Mouse (Mus musculus): ENCODE results near the gene Serinc5. TPM values are rescaled to one million over a fixed set of nuclear protein-coding genes. Genes with fewer than 3 reads are reported as not detected.
"Not testable (repeated sequence)": the region's sequence is repeated elsewhere in the genome, so short reads cannot be mapped to it uniquely, and the experiment has no call there.

The Serinc5 gene
- polyA plus RNA-seq, 1 experiment from 2014 or later: 9.4 TPM

DNA sequence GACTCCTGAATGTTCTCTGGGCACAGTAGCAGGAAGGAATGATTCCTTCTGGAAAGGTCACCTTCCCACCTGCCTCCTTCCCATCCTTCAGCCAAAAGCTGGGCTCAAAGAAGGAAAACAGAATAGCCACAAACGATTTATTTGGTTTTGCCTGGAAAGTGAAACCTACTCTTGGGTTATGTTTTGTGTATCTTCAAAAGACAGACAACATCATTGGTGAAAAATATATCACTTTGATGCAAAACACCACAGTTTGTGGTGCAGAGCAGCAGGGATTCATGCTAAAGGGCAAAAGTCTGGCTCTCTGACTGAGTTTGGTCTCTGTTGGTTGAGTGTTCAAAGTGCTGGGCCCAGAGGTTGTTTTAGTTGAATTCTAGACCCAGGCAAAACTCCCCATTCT lies 60.8 kb downstream of the Serinc5 start:
- H3K4me1 ChIP-seq: peaks cover 30% of the 10 kb centered on the region
- no peak overlapping the region for H3K4me3 ChIP-seq
- WGBS: 85% methylated on average over 1 of the region's 1 CpGs
- H3K9me3 ChIP-seq: no peaks in the 10 kb centered on the region
- no peaks in the 10 kb centered on the region for H3K36me3 ChIP-seq
- H3K9ac ChIP-seq: no peak overlapping the region
- H3K27ac ChIP-seq (replicated peaks): no peak overlapping the region
- no peak for ATAC-seq (ENCODE audit: extremely low read depth, insufficient number of reproducible peaks, low FRiP score, low TSS enrichment)
- no peak overlapping the region for H3K4me2 ChIP-seq
- H3K27me3 ChIP-seq (replicated peaks): no peaks in the 10 kb centered on the region

DNA sequence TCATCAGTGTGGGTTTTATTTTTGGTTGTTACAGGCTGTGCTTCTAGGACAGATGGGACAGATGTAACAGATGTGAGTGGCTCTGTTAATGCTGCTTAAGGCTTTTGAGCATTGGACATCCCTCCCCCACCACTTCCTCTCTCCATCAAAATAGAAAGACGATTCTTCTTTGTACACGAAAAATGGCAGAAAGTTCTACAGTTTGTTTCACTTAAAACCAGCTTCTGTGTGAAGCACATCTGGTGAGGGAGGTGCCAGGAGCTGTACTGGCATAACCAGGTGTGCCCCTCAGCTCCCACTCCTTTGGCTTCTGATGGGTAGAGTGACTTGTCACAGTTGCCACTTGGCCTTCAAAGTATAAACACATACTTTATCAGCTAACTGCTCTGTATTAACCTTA lies 63.8 kb downstream of the Serinc5 start:
- peaks cover 49% of the 10 kb centered on the region for H3K4me1 ChIP-seq
- H3K9me3 ChIP-seq: no peaks in the 10 kb centered on the region
- no peaks in the 10 kb centered on the region for H3K27me3 ChIP-seq (replicated peaks)
- WGBS: 62% methylated on average over 2 of the region's 2 CpGs
- H3K9ac ChIP-seq: no peak overlapping the region
- H3K4me3 ChIP-seq: no peak overlapping the region
- no peaks in the 10 kb centered on the region for H3K36me3 ChIP-seq
- no peak for ATAC-seq (ENCODE audit: extremely low read depth, insufficient number of reproducible peaks, low FRiP score, low TSS enrichment)
- H3K4me2 ChIP-seq: no peak overlapping the region
- no peak overlapping the region for H3K27ac ChIP-seq (replicated peaks)

DNA sequence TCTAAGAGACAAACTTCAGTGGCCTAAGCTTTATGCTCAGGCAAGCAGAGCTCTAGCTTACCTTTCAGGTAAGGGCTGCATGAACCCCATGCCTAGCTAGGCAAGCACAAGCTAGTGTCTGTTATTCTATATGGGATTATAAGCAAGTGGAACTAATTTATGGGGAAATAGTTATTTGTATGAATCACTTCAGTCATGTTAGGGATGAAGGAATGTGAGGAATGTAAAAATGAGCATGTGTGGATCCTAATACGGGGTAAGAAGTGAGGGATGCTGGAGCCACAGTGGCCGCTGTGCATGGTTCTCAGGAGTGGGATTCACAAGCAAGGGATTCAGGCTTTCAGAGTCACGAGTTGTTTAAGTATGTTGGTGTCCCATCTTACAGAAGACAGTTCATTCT lies 64.4 kb downstream of the Serinc5 start:
- no peak overlapping the region for H3K9ac ChIP-seq
- no peaks in the 10 kb centered on the region for H3K27me3 ChIP-seq (replicated peaks)
- H3K36me3 ChIP-seq: no peaks in the 10 kb centered on the region
- H3K4me1 ChIP-seq: peaks cover 52% of the 10 kb centered on the region
- ATAC-seq (ENCODE audit: extremely low read depth, insufficient number of reproducible peaks, low FRiP score, low TSS enrichment): no peak
- no peak overlapping the region for H3K27ac ChIP-seq (replicated peaks)
- no peak overlapping the region for H3K4me3 ChIP-seq
- H3K4me2 ChIP-seq: no peak overlapping the region
- no peaks in the 10 kb centered on the region for H3K9me3 ChIP-seq
- 61% methylated on average over 3 of the region's 3 CpGs for WGBS

DNA sequence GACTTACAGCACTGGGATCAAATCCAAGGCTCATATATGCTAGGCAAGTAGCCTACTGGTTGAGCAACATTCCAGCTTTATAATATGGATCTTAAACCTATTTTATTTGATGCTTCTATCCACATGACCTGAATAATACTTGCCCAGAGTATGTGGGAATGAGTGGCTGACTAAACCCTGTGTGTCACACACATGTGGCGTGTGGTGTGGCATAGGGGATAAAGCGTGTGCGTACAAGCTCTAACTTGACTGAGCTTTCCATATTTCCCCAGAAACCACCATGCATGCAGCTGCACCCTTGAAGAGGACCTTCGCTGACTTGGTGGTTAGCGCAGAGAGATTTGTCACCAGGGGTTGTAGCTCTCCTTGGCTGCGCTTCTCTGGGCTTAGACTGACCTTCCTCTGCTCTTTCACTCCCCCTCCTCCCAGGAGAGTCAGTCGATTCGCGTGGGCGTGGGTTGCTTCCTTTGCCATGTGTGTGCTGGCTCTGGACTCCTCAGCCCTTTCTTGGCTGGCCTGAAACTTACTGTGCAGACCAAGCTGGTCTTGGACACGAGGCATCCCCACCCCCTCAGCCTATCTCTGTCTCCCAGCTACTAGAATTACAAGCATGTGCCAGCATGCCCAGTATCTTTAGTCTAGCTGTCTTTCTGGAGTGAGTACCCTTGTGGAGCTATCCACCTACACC lies 65.2 kb downstream of the Serinc5 start:
- peak overlapping the region; percentile 32 for H3K4me2 ChIP-seq
- no peak overlapping the region for H3K9ac ChIP-seq
- H3K27ac ChIP-seq (replicated peaks): peak overlapping the region; percentile 16
- 54% methylated on average over 11 of the region's 11 CpGs for WGBS
- peaks cover 52% of the 10 kb centered on the region for H3K4me1 ChIP-seq
- no peaks in the 10 kb centered on the region for H3K27me3 ChIP-seq (replicated peaks)
- no peaks in the 10 kb centered on the region for H3K36me3 ChIP-seq
- ATAC-seq (ENCODE audit: extremely low read depth, insufficient number of reproducible peaks, low FRiP score, low TSS enrichment): no peak
- no peak overlapping the region for H3K4me3 ChIP-seq
- H3K9me3 ChIP-seq: no peaks in the 10 kb centered on the region

DNA sequence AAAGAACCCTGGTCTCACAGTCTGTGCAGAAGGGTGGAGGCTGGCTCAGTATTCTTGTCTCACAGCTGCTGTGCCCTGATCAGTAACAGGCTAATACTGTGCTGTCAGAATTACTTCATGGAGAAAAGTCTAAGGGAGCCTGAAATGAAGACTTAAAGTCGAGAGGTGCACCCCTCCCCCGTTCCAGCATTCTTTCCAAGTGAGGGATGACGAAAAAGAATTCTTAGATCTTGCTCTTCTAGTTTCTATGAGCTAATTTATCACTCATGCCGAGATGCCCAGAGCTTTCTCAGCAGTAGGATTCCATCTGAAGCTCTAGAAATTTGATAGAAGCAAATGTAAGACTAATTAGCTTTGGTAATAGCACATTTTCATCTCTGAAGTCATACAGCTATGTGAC lies 66.8 kb downstream of the Serinc5 start:
- no peaks in the 10 kb centered on the region for H3K9me3 ChIP-seq
- H3K4me3 ChIP-seq: no peak overlapping the region
- no peak overlapping the region for H3K27ac ChIP-seq (replicated peaks)
- no peaks in the 10 kb centered on the region for H3K36me3 ChIP-seq
- H3K4me1 ChIP-seq: peaks cover 52% of the 10 kb centered on the region
- H3K9ac ChIP-seq: no peak overlapping the region
- H3K27me3 ChIP-seq (replicated peaks): no peaks in the 10 kb centered on the region
- no peak for ATAC-seq (ENCODE audit: extremely low read depth, insufficient number of reproducible peaks, low FRiP score, low TSS enrichment)
- 45% methylated on average over 4 of the region's 4 CpGs for WGBS
- H3K4me2 ChIP-seq: no peak overlapping the region

DNA sequence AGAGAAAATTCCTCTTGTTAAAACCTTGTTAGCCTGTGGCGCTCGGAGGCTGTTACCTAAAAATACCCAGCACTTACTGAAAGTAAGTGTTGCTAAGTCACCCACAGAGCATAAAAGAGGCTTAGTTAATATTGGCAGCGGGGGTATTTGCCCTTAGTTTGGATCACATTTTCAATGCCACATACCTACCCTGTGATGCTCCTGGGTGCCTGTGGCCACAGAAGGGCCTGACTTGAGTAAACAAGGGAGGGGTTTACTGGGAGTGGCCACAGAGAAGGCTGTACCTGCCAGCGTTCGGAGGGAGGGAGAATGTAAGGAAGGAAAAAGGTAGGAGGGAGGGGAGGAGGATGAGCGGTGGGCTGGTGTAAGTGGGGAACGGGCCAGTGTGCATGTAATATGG lies 68.8 kb downstream of the Serinc5 start:
- WGBS: 66% methylated on average over 7 of the region's 7 CpGs
- H3K27ac ChIP-seq (replicated peaks): no peak overlapping the region
- H3K9me3 ChIP-seq: no peaks in the 10 kb centered on the region
- peaks cover 48% of the 10 kb centered on the region for H3K4me1 ChIP-seq
- H3K27me3 ChIP-seq (replicated peaks): no peaks in the 10 kb centered on the region
- ATAC-seq (ENCODE audit: extremely low read depth, insufficient number of reproducible peaks, low FRiP score, low TSS enrichment): no peak
- H3K36me3 ChIP-seq: no peaks in the 10 kb centered on the region
- no peak overlapping the region for H3K4me2 ChIP-seq
- H3K9ac ChIP-seq: no peak overlapping the region
- no peak overlapping the region for H3K4me3 ChIP-seq

DNA sequence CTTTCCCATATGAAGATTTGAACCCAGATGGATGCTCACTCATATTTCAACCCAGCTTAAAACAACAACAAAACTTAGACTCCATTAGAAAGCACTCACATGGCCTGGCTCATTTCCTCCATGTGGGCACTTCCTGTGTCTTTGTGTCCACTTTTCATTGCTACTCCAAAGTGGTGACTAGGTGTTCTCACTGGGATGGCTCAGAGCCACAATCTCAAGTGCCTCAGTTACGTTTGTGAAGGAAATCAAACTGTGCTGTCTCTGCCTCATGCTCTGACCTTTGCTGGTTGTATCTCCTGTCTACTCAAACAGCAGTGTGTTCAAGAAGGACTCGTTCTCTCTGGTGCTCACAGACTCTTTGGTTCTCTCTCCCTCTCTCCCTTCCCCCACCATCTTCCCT lies 70.7 kb downstream of the Serinc5 start:
- WGBS: 64% methylated on average over 2 of the region's 2 CpGs
- H3K9me3 ChIP-seq: no peaks in the 10 kb centered on the region
- no peaks in the 10 kb centered on the region for H3K27me3 ChIP-seq (replicated peaks)
- H3K4me2 ChIP-seq: no peak overlapping the region
- H3K27ac ChIP-seq (replicated peaks): no peak overlapping the region
- H3K36me3 ChIP-seq: peaks cover 14% of the 10 kb centered on the region
- no peak overlapping the region for H3K4me3 ChIP-seq
- H3K4me1 ChIP-seq: peaks cover 35% of the 10 kb centered on the region
- H3K9ac ChIP-seq: no peak overlapping the region
- ATAC-seq (ENCODE audit: extremely low read depth, insufficient number of reproducible peaks, low FRiP score, low TSS enrichment): no peak

DNA sequence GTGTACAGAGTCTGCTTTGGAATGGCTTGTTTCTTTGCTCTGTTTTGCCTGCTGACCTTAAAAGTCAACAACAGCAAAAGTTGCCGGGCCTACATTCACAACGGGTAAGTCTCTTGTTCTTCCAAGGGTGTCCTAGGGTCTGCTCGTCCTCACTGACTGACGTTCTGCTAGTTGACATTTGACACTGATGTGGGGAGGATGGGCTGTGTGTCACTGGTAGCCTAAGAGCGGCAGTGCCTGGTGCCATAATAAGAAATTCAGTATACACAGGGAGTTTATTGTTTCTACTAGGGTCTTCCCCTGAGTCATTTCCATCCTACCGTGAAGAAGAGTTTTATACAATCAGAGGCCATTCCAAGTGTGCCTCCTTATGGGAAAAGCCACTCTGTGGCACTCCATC lies 71.9 kb downstream of the Serinc5 start:
- H3K4me3 ChIP-seq: no peak overlapping the region
- H3K9me3 ChIP-seq: no peaks in the 10 kb centered on the region
- H3K36me3 ChIP-seq: peaks cover 26% of the 10 kb centered on the region
- no peak for ATAC-seq (ENCODE audit: extremely low read depth, insufficient number of reproducible peaks, low FRiP score, low TSS enrichment)
- H3K4me2 ChIP-seq: no peak overlapping the region
- peaks cover 26% of the 10 kb centered on the region for H3K4me1 ChIP-seq
- no peak overlapping the region for H3K27ac ChIP-seq (replicated peaks)
- 64% methylated on average over 6 of the region's 6 CpGs for WGBS
- no peak overlapping the region for H3K9ac ChIP-seq
- no peaks in the 10 kb centered on the region for H3K27me3 ChIP-seq (replicated peaks)

DNA sequence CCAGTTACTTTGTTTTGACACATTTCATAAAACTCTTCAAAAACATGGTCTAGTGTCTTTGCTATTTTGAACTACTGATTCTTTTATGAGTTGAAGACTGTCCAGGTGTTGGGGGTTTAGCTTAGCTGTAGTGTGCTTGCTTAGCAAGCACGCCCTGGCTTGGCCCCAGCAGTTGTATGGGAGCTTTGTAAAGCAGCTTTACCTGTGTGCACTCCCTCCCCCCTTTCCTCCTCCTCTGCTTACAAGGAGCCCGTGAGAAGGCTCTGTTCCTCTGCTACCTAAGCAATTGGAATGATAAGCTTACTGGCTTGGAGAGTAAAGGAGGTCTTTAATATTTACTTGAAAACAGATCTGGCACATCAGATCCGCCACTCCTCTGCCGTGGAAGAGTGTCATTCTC lies 72.6 kb downstream of the Serinc5 start:
- Histone ChIP-seq H3K9me3 (no peaks in the 10 kb centered on the region), H3K36me3 (peaks cover 33% of the 10 kb centered on the region), H3K27ac (replicated peaks) (no peak overlapping the region), H3K9ac (no peak overlapping the region), H3K27me3 (replicated peaks) (no peaks in the 10 kb centered on the region), H3K4me1 (peaks cover 21% of the 10 kb centered on the region), H3K4me2 (no peak overlapping the region), H3K4me3 (no peak overlapping the region)
- no peak for ATAC-seq (ENCODE audit: extremely low read depth, insufficient number of reproducible peaks, low FRiP score, low TSS enrichment)
- WGBS: 78% methylated on average over 4 of the region's 4 CpGs

DNA sequence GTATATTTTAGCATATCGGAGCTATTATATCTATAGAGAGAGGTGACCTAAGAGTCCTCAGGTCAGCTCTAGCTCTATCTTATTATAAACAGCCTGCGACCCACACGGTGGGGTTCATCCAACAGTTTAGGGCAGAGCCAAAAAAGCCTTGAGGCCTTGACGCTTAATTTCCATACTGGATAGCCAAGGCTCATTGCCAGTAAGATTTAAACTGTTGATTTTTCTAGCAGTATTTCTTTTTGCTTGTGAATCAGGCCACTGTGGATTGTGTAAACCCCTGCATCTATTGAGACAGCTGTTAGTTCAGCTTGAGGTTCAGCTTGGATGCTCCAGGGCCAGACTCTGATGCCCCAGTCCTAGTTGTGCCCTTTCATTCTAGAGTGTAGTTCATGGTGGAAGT lies 73.4 kb downstream of the Serinc5 start:
- H3K4me3 ChIP-seq: no peak overlapping the region
- no peak overlapping the region for H3K4me2 ChIP-seq
- peaks cover 36% of the 10 kb centered on the region for H3K36me3 ChIP-seq
- ATAC-seq (ENCODE audit: extremely low read depth, insufficient number of reproducible peaks, low FRiP score, low TSS enrichment): no peak
- no peaks in the 10 kb centered on the region for H3K27me3 ChIP-seq (replicated peaks)
- no peaks in the 10 kb centered on the region for H3K9me3 ChIP-seq
- 80% methylated on average over 4 of the region's 4 CpGs for WGBS
- peaks cover 12% of the 10 kb centered on the region for H3K4me1 ChIP-seq
- H3K27ac ChIP-seq (replicated peaks): no peak overlapping the region
- no peak overlapping the region for H3K9ac ChIP-seq

DNA sequence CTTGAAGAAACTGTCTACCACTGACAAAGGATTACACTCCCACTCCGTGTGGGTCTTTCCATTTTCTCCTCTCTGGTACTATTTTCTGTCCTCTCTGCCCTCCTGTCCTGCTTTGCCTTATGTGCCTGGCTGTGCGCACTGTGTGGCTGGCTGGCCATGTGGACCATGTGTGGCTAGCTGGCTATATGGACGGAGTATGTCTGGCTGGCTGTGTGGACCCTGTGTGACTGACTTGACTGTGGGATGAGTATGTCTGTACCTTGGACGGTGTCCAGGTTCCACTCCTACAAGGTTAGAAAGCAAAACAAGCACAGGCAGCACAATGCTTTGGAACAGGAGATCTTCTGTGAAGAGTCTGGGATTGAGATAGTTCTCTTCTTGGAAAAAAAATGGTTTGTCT lies 74.4 kb downstream of the Serinc5 start:
- ATAC-seq (ENCODE audit: extremely low read depth, insufficient number of reproducible peaks, low FRiP score, low TSS enrichment): no peak
- no peak overlapping the region for H3K4me2 ChIP-seq
- H3K4me3 ChIP-seq: no peak overlapping the region
- H3K27me3 ChIP-seq (replicated peaks): no peaks in the 10 kb centered on the region
- peaks cover 6% of the 10 kb centered on the region; the same call in 1 of the 2 replicates for H3K4me1 ChIP-seq
- H3K27ac ChIP-seq (replicated peaks): no peak overlapping the region
- no peaks in the 10 kb centered on the region for H3K9me3 ChIP-seq
- no peak overlapping the region for H3K9ac ChIP-seq
- WGBS: 76% methylated on average over 4 of the region's 4 CpGs
- H3K36me3 ChIP-seq: peaks cover 36% of the 10 kb centered on the region

DNA sequence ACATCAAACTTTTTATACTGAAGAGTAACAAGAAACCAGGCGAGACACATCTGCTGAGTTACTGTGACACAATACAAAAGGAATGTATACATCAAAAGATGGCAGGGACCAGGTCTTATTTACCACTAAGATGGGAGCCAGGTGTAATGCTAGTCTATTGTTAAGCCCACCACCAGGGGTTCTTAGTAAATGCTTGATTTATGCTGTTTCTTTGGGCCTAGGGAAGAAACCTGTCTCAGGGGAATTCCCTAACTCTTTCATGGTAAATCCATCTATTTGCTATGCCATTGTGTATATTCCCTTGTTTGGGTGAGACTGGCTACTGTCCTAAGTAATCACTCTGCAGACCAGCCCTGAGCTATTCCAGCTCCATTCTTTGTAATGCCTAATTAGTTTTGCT lies 76.3 kb downstream of the Serinc5 start:
- not testable (repeated sequence) for ATAC-seq (ENCODE audit: extremely low read depth, insufficient number of reproducible peaks, low FRiP score, low TSS enrichment); H3K4me2 ChIP-seq; H3K9ac ChIP-seq; H3K9me3 ChIP-seq; H3K4me3 ChIP-seq; H3K4me1 ChIP-seq; H3K27ac ChIP-seq (replicated peaks); H3K27me3 ChIP-seq (replicated peaks)
- 69% methylated on average over 1 of the region's 1 CpGs for WGBS
- H3K36me3 ChIP-seq: peaks cover 40% of the 10 kb centered on the region

All from heart, embryonic 13.5 days (tissue).